Mouse (Mus musculus) stomach, embryonic 15.5 days (tissue): ENCODE results near the gene Atf2. TPM values are rescaled to one million over a fixed set of nuclear protein-coding genes. Genes with fewer than 3 reads are reported as not detected.
"Not testable (repeated sequence)": the region's sequence is repeated elsewhere in the genome, so short reads cannot be mapped to it uniquely, and the experiment has no call there.

ENCODE experiments used
- ATAC-seq: fragments of 200-750 bp; cut with Nextera tagmentation; 2 replicates; pipeline ENCODE4 v1.8.0; 2017; ENCODE audit warnings: low read depth, moderate number of reproducible peaks, moderate TSS enrichment; ENCODE audit not compliant: insufficient read depth, low FRiP score
- H3K27ac ChIP-seq: fragments of 300-500 bp; sonication (generic); 2 replicates; pipeline ENCODE4 v1.5.1; 2015; ENCODE audit warnings: mild to moderate bottlenecking, inconsistent platforms
- H3K27me3 ChIP-seq: fragments of 300-500 bp; sonication (generic); replicated peaks from 2 replicates; pipeline ENCODE4 v1.6.1; 2015; ENCODE audit warnings: inconsistent platforms
- H3K36me3 ChIP-seq: fragments of 300-500 bp; sonication (generic); 2 replicates; pipeline ENCODE4 v1.6.1; 2015; ENCODE audit warnings: inconsistent platforms
- H3K4me1 ChIP-seq: fragments of 300-500 bp; sonication (generic); 2 replicates; pipeline ENCODE4 v1.6.1; 2015; ENCODE audit warnings: inconsistent platforms
- H3K4me2 ChIP-seq: fragments of 300-500 bp; sonication (generic); 2 replicates; pipeline ENCODE4 v1.6.1; 2015; ENCODE audit warnings: mild to moderate bottlenecking, inconsistent platforms
- H3K4me3 ChIP-seq: fragments of 300-500 bp; sonication (generic); replicated peaks from 2 replicates; pipeline ENCODE4 v1.5.1; 2015; ENCODE audit warnings: inconsistent platforms
- H3K9ac ChIP-seq: fragments of 300-500 bp; sonication (generic); 2 replicates; pipeline ENCODE4 v1.6.1; 2015; ENCODE audit warnings: inconsistent platforms
- H3K9me3 ChIP-seq: fragments of 300-500 bp; sonication (generic); 2 replicates; pipeline ENCODE4 v1.6.1; 2016; ENCODE audit warnings: inconsistent platforms
- WGBS: fragments of 180-500 bp; shearing (Covaris S2); methylation state at CpG from one replicate; pipeline ENCODE4 v1.1.7; 2015; 5-methylcytosine and 5-hydroxymethylcytosine counted together
- polyA plus RNA-seq: library from polyadenylated mRNA; unstranded; fragments of >200 nt; fragmentation: Nextera tagmentation; extraction: Ambion mirVana; gene quantifications from 2 replicates; pipeline ENCODE4 v1.2.1, GENCODE M21; 2015

Gene Atf2
- polyA plus RNA-seq, 1 experiment from 2014 or later = 56.0 TPM

DNA sequence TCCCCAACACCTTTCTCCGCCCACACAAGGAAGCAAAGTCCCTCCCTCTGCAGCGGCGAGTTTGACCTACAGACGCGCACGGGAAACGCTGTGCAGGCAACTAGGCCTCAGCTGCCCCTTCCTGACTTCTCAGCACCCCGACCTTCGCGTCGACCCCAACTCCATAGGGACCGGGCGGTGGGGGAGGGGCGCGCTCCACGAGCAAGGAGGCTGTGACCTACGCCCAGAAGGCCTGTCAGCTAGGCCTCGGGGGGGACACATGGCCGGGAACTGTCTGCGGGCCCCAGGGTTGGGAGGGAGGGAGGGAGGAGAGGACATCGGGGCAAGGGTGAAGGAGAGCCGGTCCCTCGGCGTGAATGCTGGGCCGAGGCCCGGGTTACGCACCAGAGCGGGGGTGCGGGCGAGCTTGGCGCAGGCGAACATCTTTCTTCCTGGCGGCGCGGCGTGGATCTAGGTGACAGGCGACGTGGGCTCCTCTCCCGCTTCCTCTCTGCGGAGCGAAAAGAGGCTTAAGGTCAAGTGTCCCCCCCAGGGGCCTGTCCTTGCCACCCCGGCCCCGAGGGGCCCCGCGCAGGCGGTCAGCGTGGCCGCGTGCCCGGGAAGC lies 18.2 kb upstream of the Atf2 start:
- H3K4me2 ChIP-seq = peak overlapping the region; percentile 67
- H3K36me3 ChIP-seq = peaks cover 27% of the 10 kb centered on the region
- peak overlapping the region; percentile 90 for H3K9ac ChIP-seq
- H3K4me3 ChIP-seq = peak overlapping the region; percentile 72
- H3K27ac ChIP-seq = peak overlapping the region; percentile 89
- H3K9me3 ChIP-seq = no peaks in the 10 kb centered on the region
- under 1% methylated on average over 44 of the region's 50 CpGs for WGBS
- peak; percentile 58 for ATAC-seq
- H3K27me3 ChIP-seq = no peaks in the 10 kb centered on the region
- H3K4me1 ChIP-seq = peaks cover 5% of the 10 kb centered on the region; the same call in 1 of the 2 replicates

DNA sequence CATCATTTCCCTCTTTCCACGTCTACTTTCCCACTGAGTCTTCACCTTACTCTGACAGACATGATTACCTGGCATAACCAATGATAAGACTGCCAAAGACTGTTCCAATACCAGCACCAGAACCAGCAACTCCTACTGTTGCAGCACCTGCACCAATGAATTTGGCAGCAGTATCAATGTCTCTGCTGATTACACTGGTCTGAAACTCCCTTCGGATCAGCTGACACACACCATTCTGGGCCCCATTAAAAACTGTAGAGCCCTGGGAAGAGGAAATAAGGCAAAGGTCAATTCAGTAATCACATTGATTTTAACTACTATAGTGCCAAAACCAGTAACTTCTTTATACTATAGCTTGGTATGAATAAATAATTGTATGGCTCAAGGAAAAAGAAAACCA lies 16.7 kb upstream of the Atf2 start:
- no peak for ATAC-seq
- no peak overlapping the region for H3K4me3 ChIP-seq
- no peaks in the 10 kb centered on the region for H3K9me3 ChIP-seq
- 87% methylated on average over 2 of the region's 2 CpGs for WGBS
- peaks cover 5% of the 10 kb centered on the region; the same call in 1 of the 2 replicates for H3K4me1 ChIP-seq
- no peak overlapping the region for H3K27ac ChIP-seq
- peaks cover 30% of the 10 kb centered on the region for H3K36me3 ChIP-seq
- H3K9ac ChIP-seq = no peak overlapping the region
- H3K27me3 ChIP-seq = no peaks in the 10 kb centered on the region
- H3K4me2 ChIP-seq = no peak overlapping the region

DNA sequence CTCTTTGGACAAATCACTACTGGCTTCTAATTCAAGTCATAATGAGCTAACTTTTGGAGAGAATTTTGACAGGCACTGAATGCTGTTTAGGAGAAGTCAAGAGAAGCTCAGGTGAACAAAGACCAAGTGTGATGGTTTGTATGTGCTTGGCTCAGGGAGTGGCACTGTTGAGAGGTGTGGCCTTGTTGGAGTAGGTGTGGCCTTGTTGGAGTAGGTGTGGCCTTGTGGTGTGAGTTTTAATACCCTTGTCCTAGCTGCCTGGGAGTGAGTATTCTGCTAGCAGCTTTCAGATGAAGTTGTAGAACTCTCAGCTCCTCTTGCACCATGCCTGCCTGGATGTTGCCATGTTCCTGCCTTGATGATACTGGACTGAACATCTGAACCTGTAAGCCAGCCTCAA lies 12.2 kb upstream of the Atf2 start:
- not testable (repeated sequence) for H3K4me3 ChIP-seq

DNA sequence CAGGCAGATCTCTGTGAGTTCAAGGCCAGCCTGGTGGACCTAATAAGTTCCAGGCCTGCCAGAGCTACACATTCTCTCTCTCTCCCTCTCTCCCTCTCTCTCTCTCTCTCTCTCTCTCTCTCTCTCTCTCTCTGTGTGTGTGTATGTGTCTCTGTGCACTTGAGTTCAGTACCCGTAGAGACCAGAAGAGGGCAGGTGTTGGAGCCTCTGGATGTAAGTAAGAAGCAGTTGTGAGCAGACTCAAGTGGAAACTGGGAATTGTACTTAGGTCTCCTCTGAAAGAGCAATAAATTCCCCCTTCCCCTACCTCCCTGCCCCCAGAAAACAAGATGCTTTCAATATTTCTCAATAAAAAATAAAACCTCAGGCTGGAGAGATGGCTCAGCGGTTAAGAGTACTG lies 11.1 kb upstream of the Atf2 start:
- no peaks in the 10 kb centered on the region for H3K9me3 ChIP-seq
- WGBS = 93% methylated on average over 2 of the region's 2 CpGs
- no peak overlapping the region for H3K9ac ChIP-seq

More for the DNA sequence above, 12.2 kb upstream of the Atf2 start:
- not testable (repeated sequence) for H3K27me3 ChIP-seq, H3K9ac ChIP-seq, ATAC-seq, H3K9me3 ChIP-seq, H3K27ac ChIP-seq, H3K4me2 ChIP-seq, H3K4me1 ChIP-seq
- peaks cover 30% of the 10 kb centered on the region for H3K36me3 ChIP-seq

DNA sequence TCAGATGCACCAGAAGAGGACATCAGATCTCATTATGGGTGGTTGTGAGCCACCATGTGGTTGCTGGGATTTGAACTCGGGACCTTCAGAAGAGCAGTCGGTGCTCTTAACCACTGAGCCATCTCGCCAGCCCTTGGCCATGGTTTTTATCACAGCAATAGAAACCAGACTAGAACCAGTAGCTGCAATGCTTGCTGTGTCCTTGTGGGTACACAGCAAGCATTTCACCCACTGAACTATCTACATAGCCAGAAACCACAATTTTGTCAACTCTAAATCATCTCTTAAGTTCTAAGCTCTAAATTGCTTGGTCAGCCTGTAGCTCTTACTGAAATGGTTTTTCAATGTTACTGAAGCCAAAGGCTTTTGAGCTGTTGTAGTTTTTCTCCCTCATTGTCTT lies 9.9 kb upstream of the Atf2 start:
- H3K9me3 ChIP-seq, H3K27me3 ChIP-seq, H3K4me1 ChIP-seq, H3K27ac ChIP-seq, H3K4me3 ChIP-seq, ATAC-seq, H3K9ac ChIP-seq, H3K4me2 ChIP-seq: not testable (repeated sequence)
- peaks cover 11% of the 10 kb centered on the region for H3K36me3 ChIP-seq
- 89% methylated on average over 3 of the region's 3 CpGs for WGBS

More for the DNA sequence above, 11.1 kb upstream of the Atf2 start:
- ATAC-seq = no peak
- Histone ChIP-seq H3K4me3 (no peak overlapping the region), H3K4me2 (no peak overlapping the region), H3K27me3 (no peaks in the 10 kb centered on the region), H3K36me3 (peaks cover 23% of the 10 kb centered on the region), H3K27ac (no peak overlapping the region), H3K4me1 (no peaks in the 10 kb centered on the region)

DNA sequence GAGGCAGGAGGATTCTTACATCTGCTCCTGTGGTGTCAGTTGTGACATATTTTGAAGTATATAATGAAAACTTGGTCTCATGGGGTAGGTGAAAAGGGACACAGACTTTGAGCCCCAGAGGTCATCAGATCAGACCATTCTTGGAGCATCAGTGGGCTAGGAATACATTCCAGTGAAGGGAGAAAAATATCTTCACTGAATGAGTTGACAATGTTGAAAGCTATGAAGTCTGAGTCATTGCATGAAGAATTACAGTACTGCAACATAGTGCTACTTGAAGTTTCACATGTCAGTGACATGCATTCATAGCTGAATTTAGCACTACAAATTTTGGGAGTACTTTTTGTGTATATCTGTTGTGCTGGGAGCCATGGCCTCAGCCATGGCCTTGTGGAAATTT lies 8.7 kb upstream of the Atf2 start:
- no peak overlapping the region for H3K27ac ChIP-seq
- H3K4me1 ChIP-seq = no peaks in the 10 kb centered on the region
- H3K36me3 ChIP-seq = 0 out of 2 replicates have a peak, but pooled peaks cover 3% of the 10 kb centered on the region
- no peak overlapping the region for H3K9ac ChIP-seq
- H3K4me2 ChIP-seq = no peak overlapping the region
- no peaks in the 10 kb centered on the region for H3K9me3 ChIP-seq
- H3K27me3 ChIP-seq = no peaks in the 10 kb centered on the region
- H3K4me3 ChIP-seq = no peak overlapping the region
- ATAC-seq = no peak

DNA sequence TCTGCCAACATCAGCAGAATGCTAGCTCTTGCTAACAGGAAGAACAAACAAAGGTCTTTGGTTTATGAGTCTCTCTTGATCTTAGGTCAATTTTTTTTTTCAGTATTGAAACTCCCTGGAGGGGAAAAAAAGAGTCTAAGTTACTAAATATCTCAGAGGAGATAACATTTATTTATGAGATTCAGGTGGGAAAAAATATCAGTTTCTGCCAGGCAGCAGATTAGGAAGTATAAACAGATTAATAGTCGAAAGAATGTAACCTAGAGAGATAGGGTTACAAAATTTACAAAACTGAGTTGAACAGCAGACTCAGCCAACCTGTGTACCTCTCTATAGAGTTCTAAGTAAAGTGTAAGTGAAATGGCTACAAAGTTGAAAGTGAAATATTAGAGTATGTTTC lies 7.9 kb upstream of the Atf2 start:
- no peak overlapping the region for H3K27ac ChIP-seq
- ATAC-seq = no peak
- no peak overlapping the region for H3K4me2 ChIP-seq
- no peaks in the 10 kb centered on the region for H3K27me3 ChIP-seq
- H3K4me1 ChIP-seq = no peaks in the 10 kb centered on the region
- 43% methylated on average over 1 of the region's 1 CpGs for WGBS
- no peak overlapping the region for H3K4me3 ChIP-seq
- H3K9ac ChIP-seq = no peak overlapping the region
- H3K36me3 ChIP-seq = no peaks in the 10 kb centered on the region
- no peaks in the 10 kb centered on the region for H3K9me3 ChIP-seq

DNA sequence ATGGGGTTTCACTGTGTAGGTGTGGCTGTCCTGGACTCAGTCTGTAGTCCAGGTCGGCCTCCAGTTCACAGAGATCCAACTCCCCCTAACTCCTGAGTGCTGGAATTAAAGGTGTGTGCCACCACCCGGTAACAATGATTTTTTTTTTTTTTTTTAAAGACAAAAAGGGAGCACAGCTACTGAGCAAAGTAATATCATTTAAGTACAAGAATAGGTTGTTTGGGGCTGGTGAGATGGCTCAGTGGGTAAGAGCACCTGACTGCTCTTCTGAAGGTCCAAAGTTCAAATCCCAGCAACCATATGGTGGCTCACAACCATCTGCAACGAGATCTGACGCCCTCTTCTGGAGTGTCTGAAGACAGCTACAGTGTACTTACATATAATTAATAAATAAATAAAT lies 4.5 kb upstream of the Atf2 start:
- not testable (repeated sequence) for H3K9ac ChIP-seq, H3K4me1 ChIP-seq, H3K4me2 ChIP-seq, H3K27me3 ChIP-seq, H3K9me3 ChIP-seq, H3K27ac ChIP-seq, H3K4me3 ChIP-seq, H3K36me3 ChIP-seq, ATAC-seq
- WGBS = 77% methylated on average over 4 of the region's 4 CpGs

DNA sequence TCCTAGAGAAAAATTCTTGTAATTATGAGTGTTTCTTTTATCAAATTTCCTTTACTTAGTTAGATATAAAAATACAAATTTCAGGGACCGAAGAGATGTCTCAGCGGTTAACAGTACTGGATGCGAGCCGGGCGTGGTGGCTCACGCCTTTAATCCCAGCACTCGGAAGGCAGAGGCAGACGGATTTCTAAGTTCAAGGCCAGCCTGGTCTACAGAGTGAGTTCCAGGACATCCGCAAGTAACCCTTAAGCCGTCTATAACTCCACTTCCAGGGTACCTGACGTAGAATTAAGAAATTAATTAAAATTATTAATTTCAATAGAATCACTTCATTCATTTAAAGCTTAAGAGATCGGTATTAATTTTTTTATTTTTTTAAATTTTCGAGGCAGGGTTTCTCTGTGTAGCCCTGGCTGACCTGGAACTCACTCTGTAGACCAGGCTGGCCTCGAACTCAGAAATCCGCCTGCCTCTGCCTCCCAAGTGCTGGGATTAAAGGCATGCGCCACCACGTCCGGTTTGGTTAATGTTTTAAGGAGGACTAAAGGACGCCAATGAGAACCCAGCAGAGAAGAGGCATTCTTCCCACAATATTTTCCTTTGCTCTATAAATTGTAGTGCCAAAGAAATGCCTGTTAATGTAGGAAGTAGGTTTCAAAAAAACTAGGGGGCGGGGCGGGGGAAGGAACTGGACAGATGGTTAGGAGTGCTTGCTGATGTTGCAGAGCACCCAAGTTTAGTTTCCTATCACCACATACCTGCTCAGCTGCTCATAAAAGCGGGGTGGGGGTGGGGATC lies 1.2 kb upstream of the Atf2 start:
- 60% methylated on average over 22 of the region's 22 CpGs for WGBS
- Histone ChIP-seq H3K9me3 (no peaks in the 10 kb centered on the region), H3K36me3 (no peaks in the 10 kb centered on the region), H3K27ac (peak overlapping the region; percentile 85; the same call in 1 of the 2 replicates), H3K9ac (no peak overlapping the region), H3K4me1 (no peaks in the 10 kb centered on the region; the same call in 1 of the 2 replicates), H3K27me3 (no peaks in the 10 kb centered on the region), H3K4me2 (peak overlapping the region; percentile 60), H3K4me3 (peak overlapping the region; percentile 96)
- no peak for ATAC-seq

DNA sequence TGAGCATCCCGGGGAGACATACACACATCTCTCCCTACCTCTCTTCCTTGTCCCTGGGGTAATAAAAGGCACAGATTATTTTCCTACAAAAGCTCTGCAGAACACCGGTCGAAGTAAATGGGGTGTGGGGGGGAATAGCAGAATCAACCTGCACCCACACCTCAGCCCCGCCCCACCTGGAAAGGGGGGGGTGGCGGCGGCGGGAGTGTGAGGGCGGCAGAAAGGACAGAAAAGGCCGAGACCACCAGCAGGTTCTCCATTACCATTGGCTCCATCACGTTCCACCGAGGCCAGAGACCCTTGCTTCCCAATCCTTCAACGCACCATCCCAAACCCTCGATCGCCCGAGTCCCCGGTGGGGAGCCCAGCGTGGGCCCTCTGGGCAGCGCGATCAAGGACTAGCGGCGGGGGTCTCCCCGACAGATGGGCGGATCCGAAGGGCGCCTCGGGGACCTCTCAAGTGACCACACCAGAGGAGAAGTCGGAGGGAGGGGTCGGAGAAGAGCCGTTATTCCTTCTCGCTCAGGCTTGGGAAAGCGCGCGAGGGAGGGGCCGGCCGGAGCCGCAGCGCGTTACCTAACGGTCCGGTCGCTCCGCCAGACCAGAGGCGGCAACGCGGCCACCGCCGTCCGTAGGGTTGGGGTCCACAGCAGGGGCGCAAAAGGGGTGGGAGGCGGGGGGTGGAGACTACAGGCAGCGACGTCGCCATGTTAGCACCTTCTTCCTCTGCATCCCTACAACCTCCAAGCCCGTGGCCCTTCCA lies 557 bp downstream of the Atf2 start:
- H3K9ac ChIP-seq = peak overlapping the region; percentile 98
- peak overlapping the region; percentile 89 for H3K27ac ChIP-seq
- no peaks in the 10 kb centered on the region for H3K27me3 ChIP-seq
- H3K4me2 ChIP-seq = peak overlapping the region; percentile 78
- under 1% methylated on average over 53 of the region's 54 CpGs for WGBS
- no peaks in the 10 kb centered on the region; the same call in 1 of the 2 replicates for H3K4me1 ChIP-seq
- H3K9me3 ChIP-seq = no peaks in the 10 kb centered on the region
- ATAC-seq = peak; percentile 29
- no peaks in the 10 kb centered on the region for H3K36me3 ChIP-seq
- peak overlapping the region; percentile 96 for H3K4me3 ChIP-seq

DNA sequence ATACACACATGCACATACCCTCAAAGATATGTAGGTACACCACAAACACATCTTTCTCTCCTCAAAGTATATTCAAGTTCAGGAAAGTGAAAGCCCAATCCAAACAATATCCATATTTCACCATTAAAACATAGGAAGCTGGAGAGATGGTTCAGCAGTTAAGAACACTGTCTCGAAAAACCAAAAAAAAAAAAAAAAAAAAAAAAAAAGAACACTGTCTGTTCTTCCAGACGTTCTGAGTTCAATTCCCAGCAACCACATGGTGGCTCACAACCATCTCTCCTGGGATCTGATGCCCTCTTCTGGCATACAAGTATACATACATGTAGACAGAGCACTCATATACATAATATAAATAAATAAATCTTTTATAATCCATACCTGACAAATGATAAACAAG lies 6.4 kb downstream of the Atf2 start:
- Histone ChIP-seq H3K36me3 (no peaks in the 10 kb centered on the region), H3K4me1 (no peaks in the 10 kb centered on the region), H3K4me2 (no peak overlapping the region), H3K27ac (no peak overlapping the region), H3K4me3 (no peak overlapping the region), H3K9ac (no peak overlapping the region), H3K9me3 (no peaks in the 10 kb centered on the region), H3K27me3 (no peaks in the 10 kb centered on the region)
- ATAC-seq = no peak
- 88% methylated on average over 2 of the region's 2 CpGs for WGBS

DNA sequence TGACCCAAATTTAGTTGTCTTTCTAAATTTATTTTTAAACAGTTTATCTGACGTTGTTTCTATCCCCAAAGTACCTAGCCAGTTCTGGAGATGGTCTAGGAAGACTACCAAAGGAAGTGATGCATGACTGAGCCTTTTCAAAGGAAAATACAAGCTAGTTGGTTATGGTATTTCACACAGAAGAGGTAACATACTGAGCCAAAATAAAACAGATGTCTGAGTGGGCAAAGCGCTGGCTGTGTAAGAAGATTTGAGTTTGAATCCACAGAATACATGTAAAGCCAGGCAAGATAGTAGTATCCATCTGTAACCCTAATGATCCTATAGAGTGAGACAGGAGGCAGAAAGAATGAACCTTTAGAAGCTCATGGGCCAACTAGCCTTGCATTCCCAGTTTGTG lies 14.5 kb downstream of the Atf2 start:
- Histone ChIP-seq H3K36me3 (no peaks in the 10 kb centered on the region), H3K4me3 (no peak overlapping the region), H3K4me1 (no peaks in the 10 kb centered on the region), H3K4me2 (no peak overlapping the region), H3K27me3 (no peaks in the 10 kb centered on the region), H3K9me3 (no peaks in the 10 kb centered on the region), H3K27ac (no peak overlapping the region), H3K9ac (no peak overlapping the region)
- WGBS = 92% methylated on average over 2 of the region's 2 CpGs
- no peak for ATAC-seq
